Mouse (Mus musculus): ENCODE measurements around the gene Ehd3.

DNA sequence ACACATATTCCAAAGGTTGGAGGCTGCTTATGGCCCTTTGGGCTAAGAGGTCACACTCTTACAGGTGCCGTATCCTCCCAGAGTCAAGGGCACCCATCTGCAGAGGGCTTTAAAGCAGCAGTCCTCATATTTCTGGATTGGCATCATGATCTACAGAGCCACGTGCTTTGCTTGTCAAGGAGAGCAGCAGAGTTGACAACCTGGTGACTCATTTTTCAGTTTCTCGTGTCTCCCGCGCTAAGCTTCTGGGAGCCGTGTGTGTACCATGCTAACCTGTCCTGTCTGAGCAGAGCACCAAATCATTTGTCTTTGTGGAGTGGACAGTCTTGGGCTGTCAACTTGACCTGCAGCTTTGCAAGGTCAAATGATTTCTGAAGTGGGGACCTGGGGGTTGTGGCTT is 2.4 kb downstream of the Ehd3 start:
- no peak for TF ChIP-seq POLR2A (IDR thresholded peaks at IDR 0.05; ENCODE audit: control insufficient read depth, low read depth, low read length)
- TF ChIP-seq CTCF (IDR thresholded peaks at IDR 0.05; ENCODE audit: control insufficient read depth, insufficient read depth, insufficient replicate concordance, low read depth, low read length): no peak

Measured in testis, adult 2 months (tissue).